Mouse (Mus musculus): ENCODE measurements around the gene Pemt. TPM values are rescaled to one million over a fixed set of nuclear protein-coding genes. Genes with fewer than 3 reads are reported as not detected.
"Not testable (repeated sequence)": the region's sequence is repeated elsewhere in the genome, so short reads cannot be mapped to it uniquely, and the experiment has no call there.

Pemt gene
- polyA plus RNA-seq, 1 experiment from 2014 or later: 8.3 TPM

DNA sequence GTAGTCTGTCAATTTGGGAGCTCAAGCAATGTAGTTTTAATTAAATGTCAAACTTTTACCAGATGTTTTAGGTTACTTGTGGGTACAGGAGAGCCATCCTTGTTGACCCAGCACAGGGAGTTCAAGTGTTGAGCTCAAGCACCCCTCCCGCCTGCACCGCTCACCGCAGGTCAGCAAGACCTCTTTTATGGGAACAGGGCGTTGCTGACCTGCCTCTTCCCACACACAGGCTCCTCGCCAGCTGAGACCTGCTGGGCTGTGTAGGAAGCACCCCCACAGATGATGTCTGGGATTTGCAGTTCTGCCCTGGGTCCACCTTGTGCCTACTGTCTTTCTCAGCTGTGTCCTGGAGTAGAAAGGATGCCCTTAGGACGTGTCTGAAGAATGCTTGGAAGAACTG lies 89.5 kb downstream of the Pemt start:
- Histone ChIP-seq H3K27ac (replicated peaks) (no peak overlapping the region), H3K27me3 (ENCODE audit: control insufficient read depth, insufficient read depth, low read length) (no peaks in the 10 kb centered on the region), H3K36me3 (ENCODE audit: control insufficient read depth, insufficient read depth, low read length) (peaks cover 8% of the 10 kb centered on the region), H3K4me3 (ENCODE audit: low read depth, low read length) (no peak overlapping the region), H3K4me1 (replicated peaks; ENCODE audit: control insufficient read depth, insufficient read depth) (no peaks in the 10 kb centered on the region), H3K9me3 (ENCODE audit: control insufficient read depth, low read length) (no peaks in the 10 kb centered on the region), H3K4me2 (replicated peaks; ENCODE audit: low read depth) (no peak overlapping the region), H3K9ac (ENCODE audit: low read length) (no peak overlapping the region)
- WGBS: 78% methylated on average over 6 of the region's 6 CpGs
- no peak for ATAC-seq (ENCODE audit: low FRiP score, low TSS enrichment)
- no peak for TF ChIP-seq CTCF (IDR thresholded peaks at IDR 0.05; ENCODE audit: low read depth)
- TF ChIP-seq EP300 (optimal IDR thresholded peaks at IDR 0.05): no peak
- no peak for DNase-seq (ENCODE audit: low spot score)

DNA sequence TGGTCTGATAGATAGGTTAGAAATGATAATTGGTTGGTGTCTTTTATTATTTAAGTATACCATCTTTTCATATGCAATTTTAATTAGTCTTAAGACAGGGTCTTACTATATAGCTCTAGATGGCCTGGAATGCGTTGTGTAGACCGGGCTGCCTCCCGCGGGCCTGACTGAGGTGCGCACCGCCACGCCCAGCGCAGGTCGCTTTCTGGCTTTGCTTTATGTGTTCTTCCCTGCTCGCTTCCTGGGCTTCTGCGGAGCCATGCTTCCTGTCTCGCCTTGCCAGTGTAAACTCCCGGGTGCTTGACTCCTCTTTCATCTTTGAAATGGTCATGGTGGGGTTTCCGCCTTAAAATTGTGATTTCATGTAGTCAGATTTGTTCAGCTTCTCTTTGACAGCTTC lies 93.4 kb downstream of the Pemt start:
- H3K4me1 ChIP-seq (replicated peaks; ENCODE audit: control insufficient read depth, insufficient read depth): 0 out of 2 replicates have a peak, but pooled peaks cover 2% of the 10 kb centered on the region
- ATAC-seq (ENCODE audit: low FRiP score, low TSS enrichment): no peak
- H3K36me3 ChIP-seq (ENCODE audit: control insufficient read depth, insufficient read depth, low read length): no peaks in the 10 kb centered on the region; the same call in 1 of the 2 replicates
- DNase-seq (ENCODE audit: low spot score): no peak
- H3K9ac ChIP-seq (ENCODE audit: low read length): no peak overlapping the region
- H3K4me3 ChIP-seq (ENCODE audit: low read depth, low read length): no peak overlapping the region
- H3K9me3 ChIP-seq (ENCODE audit: control insufficient read depth, low read length): no peaks in the 10 kb centered on the region
- H3K27ac ChIP-seq (replicated peaks): no peak overlapping the region
- H3K27me3 ChIP-seq (ENCODE audit: control insufficient read depth, insufficient read depth, low read length): no peaks in the 10 kb centered on the region
- H3K4me2 ChIP-seq (replicated peaks; ENCODE audit: low read depth): no peak overlapping the region
- no peak for TF ChIP-seq CTCF (IDR thresholded peaks at IDR 0.05; ENCODE audit: low read depth)
- no peak for TF ChIP-seq EP300 (optimal IDR thresholded peaks at IDR 0.05)
- 88% methylated on average over 14 of the region's 14 CpGs for WGBS

DNA sequence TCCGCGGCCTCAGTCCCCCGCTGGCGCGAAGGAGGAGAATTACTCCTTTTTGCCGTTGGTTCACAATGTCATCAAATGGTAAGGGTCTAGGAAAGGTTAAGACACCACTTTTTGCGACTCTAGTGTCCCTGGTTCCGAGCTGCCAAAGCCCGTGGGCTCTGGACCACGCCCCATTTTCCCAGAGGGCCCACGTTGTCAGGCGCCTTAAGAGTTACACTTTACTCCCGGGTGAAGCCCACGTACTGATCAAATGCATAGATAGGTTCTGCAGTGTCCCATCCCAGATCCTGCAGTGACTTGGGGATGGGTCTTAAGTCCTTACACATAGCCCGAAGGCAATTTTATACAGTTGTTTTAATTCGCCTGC lies 97.9 kb downstream of the Pemt start:
- TF ChIP-seq CTCF (IDR thresholded peaks at IDR 0.05; ENCODE audit: low read depth): no peak
- no peak for TF ChIP-seq EP300 (optimal IDR thresholded peaks at IDR 0.05)
- peak; percentile 25 for DNase-seq (ENCODE audit: low spot score)

DNA sequence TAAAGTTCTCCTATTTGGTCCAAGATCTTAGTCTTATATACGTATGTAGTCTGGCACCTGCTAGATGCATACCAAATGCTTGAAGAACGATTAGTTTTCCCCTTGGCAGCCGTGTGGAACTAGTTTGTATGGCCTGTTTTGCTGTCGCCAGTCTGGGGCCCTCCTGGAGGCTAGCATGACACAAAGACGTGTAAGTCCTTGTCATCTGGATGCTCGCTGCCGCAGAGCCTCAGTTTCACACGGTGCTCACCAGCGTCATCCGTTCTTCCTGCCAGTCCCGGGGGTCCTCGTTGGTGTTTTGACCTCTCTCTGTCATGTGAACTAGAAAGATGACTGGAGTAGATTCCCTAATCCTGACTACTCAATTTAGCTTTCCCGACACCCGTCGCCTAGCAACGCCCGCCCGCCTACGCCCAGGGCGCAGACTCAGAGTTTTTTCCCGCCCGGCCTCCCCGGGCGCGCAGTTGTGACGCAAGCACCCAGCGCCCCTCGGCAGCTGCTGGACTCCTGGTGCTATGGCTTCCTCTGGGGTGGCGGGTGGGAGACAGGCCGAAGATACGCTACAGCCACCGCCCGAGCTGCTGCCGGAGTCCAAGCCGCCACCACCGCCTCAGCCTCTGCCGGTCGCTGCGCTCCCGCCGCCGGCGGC lies 98.4 kb downstream of the Pemt start, which contains the start of gene Med9:
TSS of gene Med9 (plus strand) at position 455 of the 649 bp plus-strand sequence.
- H3K36me3 ChIP-seq (ENCODE audit: control insufficient read depth, insufficient read depth, low read length): no peaks in the 10 kb centered on the region
- peak within 1 kb of the TSS; percentile 85 for H3K4me2 ChIP-seq (replicated peaks; ENCODE audit: low read depth)
- 0 out of 2 replicates have a peak, but pooled peaks cover 2% of the 10 kb centered on the region for H3K4me1 ChIP-seq (replicated peaks; ENCODE audit: control insufficient read depth, insufficient read depth)
- DNase-seq (ENCODE audit: low spot score): peak; percentile 96
- no peaks in the 10 kb centered on the region for H3K9me3 ChIP-seq (ENCODE audit: control insufficient read depth, low read length)
- TF ChIP-seq EP300 (optimal IDR thresholded peaks at IDR 0.05): peak; percentile 37
- TF ChIP-seq CTCF (IDR thresholded peaks at IDR 0.05; ENCODE audit: low read depth): no peak
- no peaks in the 10 kb centered on the region for H3K27me3 ChIP-seq (ENCODE audit: control insufficient read depth, insufficient read depth, low read length)
- H3K9ac ChIP-seq (ENCODE audit: low read length): peak within 1 kb of the TSS; percentile 99
- peak; percentile 97 for ATAC-seq (ENCODE audit: low FRiP score, low TSS enrichment)
- WGBS: under 1% methylated on average over 43 of the region's 43 CpGs
- peak within 1 kb of the TSS; percentile 79 for H3K27ac ChIP-seq (replicated peaks)
- peak within 1 kb of the TSS; percentile 96 for H3K4me3 ChIP-seq (ENCODE audit: low read depth, low read length)

More for the DNA sequence above, 97.9 kb downstream of the Pemt start:
- H3K9ac ChIP-seq (ENCODE audit: low read length): peak overlapping the region; percentile 99
- H3K9me3 ChIP-seq (ENCODE audit: control insufficient read depth, low read length): no peaks in the 10 kb centered on the region
- H3K27me3 ChIP-seq (ENCODE audit: control insufficient read depth, insufficient read depth, low read length): no peaks in the 10 kb centered on the region
- peak overlapping the region; percentile 96 for H3K4me3 ChIP-seq (ENCODE audit: low read depth, low read length)
- H3K4me1 ChIP-seq (replicated peaks; ENCODE audit: control insufficient read depth, insufficient read depth): 0 out of 2 replicates have a peak, but pooled peaks cover 2% of the 10 kb centered on the region
- peak overlapping the region; percentile 85 for H3K4me2 ChIP-seq (replicated peaks; ENCODE audit: low read depth)
- peak; percentile 55 for ATAC-seq (ENCODE audit: low FRiP score, low TSS enrichment)
- H3K36me3 ChIP-seq (ENCODE audit: control insufficient read depth, insufficient read depth, low read length): no peaks in the 10 kb centered on the region
- H3K27ac ChIP-seq (replicated peaks): peak overlapping the region; percentile 79
- WGBS: 2% methylated on average over 16 of the region's 16 CpGs

- not testable (repeated sequence) for H3K36me3 ChIP-seq (ENCODE audit: control insufficient read depth, insufficient read depth, low read length); H3K9ac ChIP-seq (ENCODE audit: low read length); H3K9me3 ChIP-seq (ENCODE audit: control insufficient read depth, low read length); H3K27ac ChIP-seq (replicated peaks); H3K27me3 ChIP-seq (ENCODE audit: control insufficient read depth, insufficient read depth, low read length); DNase-seq (ENCODE audit: low spot score); H3K4me2 ChIP-seq (replicated peaks; ENCODE audit: low read depth); H3K4me3 ChIP-seq (ENCODE audit: low read depth, low read length); H3K4me1 ChIP-seq (replicated peaks; ENCODE audit: control insufficient read depth, insufficient read depth); ATAC-seq (ENCODE audit: low FRiP score, low TSS enrichment)
- 86% methylated on average over 10 of the region's 10 CpGs for WGBS
Observed at GRCm38 (mm10) chr11:59944855-59945254, 101.4 kb downstream of the Pemt start.

GRCm38 (mm10) chr11:59941391-59941790 lies 104.9 kb downstream of the Pemt start:
- Histone ChIP-seq H3K9me3 (ENCODE audit: control insufficient read depth, low read length) (no peaks in the 10 kb centered on the region), H3K4me3 (ENCODE audit: low read depth, low read length) (no peak overlapping the region), H3K9ac (ENCODE audit: low read length) (no peak overlapping the region), H3K27me3 (ENCODE audit: control insufficient read depth, insufficient read depth, low read length) (no peaks in the 10 kb centered on the region), H3K27ac (replicated peaks) (peak overlapping the region; percentile 13; the same call in 1 of the 2 replicates), H3K4me2 (replicated peaks; ENCODE audit: low read depth) (no peak overlapping the region), H3K4me1 (replicated peaks; ENCODE audit: control insufficient read depth, insufficient read depth) (0 out of 2 replicates have a peak, but pooled peaks cover 2% of the 10 kb centered on the region), H3K36me3 (ENCODE audit: control insufficient read depth, insufficient read depth, low read length) (no peaks in the 10 kb centered on the region)
- no peak for TF ChIP-seq CTCF (IDR thresholded peaks at IDR 0.05; ENCODE audit: low read depth)
- no peak for TF ChIP-seq EP300 (optimal IDR thresholded peaks at IDR 0.05)
- ATAC-seq (ENCODE audit: low FRiP score, low TSS enrichment) (peak; percentile 64), DNase-seq (ENCODE audit: low spot score) (no peak)
- 17% methylated on average over 3 of the region's 3 CpGs for WGBS
